Mouse (Mus musculus) cortical plate, adult 2 months (tissue): ENCODE measurements around the gene Frzb. TPM values are rescaled to one million over a fixed set of nuclear protein-coding genes. Genes with fewer than 3 reads are reported as not detected.
A peak's percentile ranks its signal among the peaks of the same experiment; 100 is the strongest.
"Not testable (repeated sequence)": the region's sequence is repeated elsewhere in the genome, so short reads cannot be mapped to it uniquely, and the experiment has no call there.

Experiments
- H3K27ac ChIP-seq: fragments of 200-500 bp; 2 replicates; pipeline ENCODE4 v1.5.1; 2012; ENCODE audit warnings: low read length, control low read depth, inconsistent platforms; ENCODE audit not compliant: insufficient read depth
- H3K4me1 ChIP-seq: fragments of 200-500 bp; 2 replicates; pipeline ENCODE4 v1.6.1; 2011; ENCODE audit warnings: low read length; ENCODE audit not compliant: control insufficient read depth, insufficient read depth
- H3K4me3 ChIP-seq: fragments of 200-500 bp; 2 replicates; pipeline ENCODE4 v1.5.1; 2011; ENCODE audit warnings: mild to moderate bottlenecking, low read length, control low read depth; ENCODE audit not compliant: insufficient read depth
- CTCF ChIP-seq: fragments of 200-500 bp; IDR thresholded peaks from 2 replicates; pipeline ENCODE4 v1.5.1; 2011; ENCODE audit warnings: mild to moderate bottlenecking, control low read depth, low read length; ENCODE audit not compliant: insufficient read depth; ENCODE audit errors: extremely low read depth
- POLR2A ChIP-seq: fragments of 200-500 bp; IDR thresholded peaks from 2 replicates; pipeline ENCODE4 v1.6.1; 2011; ENCODE audit warnings: mild to moderate bottlenecking, low read length, control low read depth; ENCODE audit not compliant: insufficient read depth; ENCODE audit errors: extremely low read depth
- polyA plus RNA-seq: library from polyadenylated mRNA; depleted of rRNA; stranded (reverse); fragments of >200 nt; gene quantifications from 2 replicates; pipeline ENCODE4 v1.2.3, GENCODE M21; 2012; rRNA removed

Frzb gene
- polyA plus RNA-seq, result 13.3 and 14.3 TPM in 2 replicates

DNA sequence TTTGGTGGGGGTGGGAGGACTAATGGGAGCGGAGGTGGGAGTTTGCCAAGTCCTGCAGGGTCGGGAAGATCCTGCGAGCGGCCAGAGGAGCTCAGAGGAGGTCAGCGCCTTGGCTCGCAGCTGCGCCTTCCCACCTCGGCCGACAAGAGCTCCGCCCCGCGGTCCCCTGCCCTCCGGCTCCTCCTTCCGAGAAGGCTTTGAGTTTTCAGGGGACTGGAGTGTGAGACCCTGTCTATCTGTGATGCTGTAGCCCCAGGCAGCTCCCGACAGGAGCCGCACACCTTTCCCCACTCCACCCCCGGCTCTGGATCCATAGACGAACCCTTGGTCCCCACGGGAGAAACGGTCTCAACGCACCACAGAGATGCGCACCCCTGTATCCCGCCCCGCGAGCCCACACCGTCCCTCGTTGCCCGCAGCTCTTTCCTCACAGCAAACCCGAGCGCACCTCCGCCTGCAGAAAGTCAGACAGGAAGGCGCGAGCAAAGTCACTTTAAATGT lies at the start of gene Frzb:
Gene Frzb, minus strand, starts transcription at position 335 of the 501 bp plus-strand sequence.
- Histone ChIP-seq H3K27ac (no peak within 1 kb of the TSS), H3K4me3 (peak within 1 kb of the TSS; percentile 43), H3K4me1 (no peaks in the 10 kb centered on the region)
- TF ChIP-seq CTCF, result no peak
- TF ChIP-seq POLR2A, result no peak

DNA sequence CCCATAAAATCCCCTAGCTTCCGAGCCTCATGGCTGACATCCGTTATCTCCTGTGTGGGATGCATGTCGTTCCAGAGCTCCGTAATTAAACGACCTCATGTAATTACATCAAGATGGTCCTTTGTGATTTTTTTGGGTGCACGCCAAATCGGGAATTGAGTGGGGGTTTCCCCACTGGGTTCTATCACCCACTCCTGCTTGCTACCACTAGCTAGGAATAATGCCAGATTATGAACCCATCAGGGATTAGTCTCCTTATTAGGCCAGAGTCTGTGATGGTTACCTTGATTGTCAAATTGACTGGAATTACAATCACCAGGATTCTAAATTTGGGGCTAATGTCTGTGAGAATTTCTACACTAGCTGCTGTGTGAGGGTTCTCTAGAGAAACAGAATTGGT lies 47.9 kb upstream of the Frzb start:
- H3K4me3 ChIP-seq, H3K27ac ChIP-seq, H3K4me1 ChIP-seq: not testable (repeated sequence)

DNA sequence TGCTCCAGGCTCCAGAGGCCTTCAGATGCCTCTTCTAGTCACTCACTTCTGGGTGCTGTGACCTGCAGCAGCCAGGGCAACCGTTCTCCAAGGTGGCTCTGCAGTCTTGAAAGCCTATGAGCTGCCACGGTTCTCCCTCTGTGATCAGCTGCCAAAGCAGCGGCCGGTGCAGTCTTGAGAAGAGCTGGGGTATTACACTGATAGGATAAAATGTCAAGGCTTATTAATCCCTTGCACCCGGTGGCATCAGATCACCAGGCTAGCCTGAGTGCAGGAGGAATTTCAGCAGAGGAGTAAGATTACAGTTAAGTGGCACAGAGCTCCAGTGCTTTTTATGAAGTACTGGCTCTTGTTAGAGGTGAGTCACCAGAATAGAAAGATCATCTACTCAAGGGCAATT lies 39.4 kb upstream of the Frzb start:
- TF ChIP-seq CTCF (no peak), POLR2A (no peak)
- H3K27ac ChIP-seq, result no peak overlapping the region

DNA sequence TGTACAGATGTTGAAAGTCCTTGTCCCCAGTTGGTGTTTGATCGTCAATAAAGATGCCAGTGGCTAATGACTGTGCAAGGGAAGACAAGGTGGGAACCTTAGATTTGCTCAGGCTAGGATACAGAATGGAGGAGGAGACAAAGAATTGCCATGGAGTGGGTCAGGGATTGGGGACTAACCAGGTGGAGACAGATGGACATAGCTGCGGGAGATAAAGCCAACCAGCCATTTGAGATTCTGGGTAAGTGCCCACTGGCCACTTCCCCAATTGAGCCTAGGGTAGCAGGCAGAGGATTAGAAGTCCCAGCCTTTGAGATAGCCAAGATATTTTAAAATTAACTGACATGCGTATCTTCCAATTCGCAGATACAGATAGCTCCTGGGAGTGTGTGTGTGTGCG lies 37.5 kb upstream of the Frzb start:
- Histone ChIP-seq H3K27ac (no peak overlapping the region), H3K4me1 (no peaks in the 10 kb centered on the region), H3K4me3 (no peak overlapping the region)
- TF ChIP-seq CTCF (no peak), POLR2A (no peak)

More for the DNA sequence above, 39.4 kb upstream of the Frzb start:
- Histone ChIP-seq H3K4me1 (no peaks in the 10 kb centered on the region), H3K4me3 (no peak overlapping the region)

DNA sequence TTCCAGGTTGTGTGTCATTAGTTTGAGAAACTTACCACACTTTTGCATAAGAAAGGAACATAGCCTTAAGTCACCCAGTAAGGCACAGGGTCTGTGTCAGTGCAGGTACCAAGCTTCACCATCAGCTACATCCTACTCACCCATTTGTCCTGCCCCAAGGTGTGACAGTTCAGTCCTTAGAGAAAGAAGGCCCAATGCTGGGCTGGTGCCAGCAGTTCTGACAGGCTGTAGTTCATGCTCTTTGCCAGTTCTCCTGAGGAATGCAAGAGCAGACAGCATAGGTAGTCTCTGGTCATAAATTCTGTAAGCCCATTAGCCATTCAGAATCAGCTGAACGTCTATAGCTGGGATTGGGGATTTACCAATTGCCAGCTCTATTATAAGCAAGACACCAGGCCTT lies 28.4 kb upstream of the Frzb start:
- H3K4me3 ChIP-seq, result no peak overlapping the region
- no peak overlapping the region for H3K27ac ChIP-seq
- no peaks in the 10 kb centered on the region for H3K4me1 ChIP-seq
- TF ChIP-seq CTCF (no peak), POLR2A (no peak)

DNA sequence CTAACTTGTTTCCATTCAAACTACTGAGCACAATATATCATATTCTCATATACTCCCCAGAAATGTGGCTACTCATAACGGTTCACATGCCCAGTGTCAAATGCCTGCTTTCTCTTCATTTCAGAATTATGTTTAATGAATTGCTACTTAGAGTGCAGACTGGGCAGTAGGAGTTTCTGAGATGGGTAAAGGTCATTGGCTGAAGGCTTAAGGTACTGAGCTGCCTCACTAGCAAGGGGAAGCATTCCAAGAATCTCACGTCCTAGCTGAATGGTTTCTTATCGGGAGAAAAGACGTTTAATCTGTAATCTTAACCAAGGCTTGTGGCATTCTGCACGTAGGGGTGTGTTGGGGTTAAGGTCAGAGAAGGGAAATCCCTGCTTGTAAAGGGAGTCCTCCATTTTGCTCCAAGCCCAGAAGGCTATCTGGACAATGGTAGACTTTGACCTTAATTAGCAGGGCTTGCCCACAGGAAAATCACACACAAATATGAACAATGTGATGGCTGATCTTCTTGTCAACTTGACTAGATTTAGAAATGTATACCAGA lies 26.9 kb upstream of the Frzb start:
- TF ChIP-seq CTCF (no peak), POLR2A (no peak)
- Histone ChIP-seq H3K4me1 (no peaks in the 10 kb centered on the region), H3K27ac (no peak overlapping the region), H3K4me3 (no peak overlapping the region)

DNA sequence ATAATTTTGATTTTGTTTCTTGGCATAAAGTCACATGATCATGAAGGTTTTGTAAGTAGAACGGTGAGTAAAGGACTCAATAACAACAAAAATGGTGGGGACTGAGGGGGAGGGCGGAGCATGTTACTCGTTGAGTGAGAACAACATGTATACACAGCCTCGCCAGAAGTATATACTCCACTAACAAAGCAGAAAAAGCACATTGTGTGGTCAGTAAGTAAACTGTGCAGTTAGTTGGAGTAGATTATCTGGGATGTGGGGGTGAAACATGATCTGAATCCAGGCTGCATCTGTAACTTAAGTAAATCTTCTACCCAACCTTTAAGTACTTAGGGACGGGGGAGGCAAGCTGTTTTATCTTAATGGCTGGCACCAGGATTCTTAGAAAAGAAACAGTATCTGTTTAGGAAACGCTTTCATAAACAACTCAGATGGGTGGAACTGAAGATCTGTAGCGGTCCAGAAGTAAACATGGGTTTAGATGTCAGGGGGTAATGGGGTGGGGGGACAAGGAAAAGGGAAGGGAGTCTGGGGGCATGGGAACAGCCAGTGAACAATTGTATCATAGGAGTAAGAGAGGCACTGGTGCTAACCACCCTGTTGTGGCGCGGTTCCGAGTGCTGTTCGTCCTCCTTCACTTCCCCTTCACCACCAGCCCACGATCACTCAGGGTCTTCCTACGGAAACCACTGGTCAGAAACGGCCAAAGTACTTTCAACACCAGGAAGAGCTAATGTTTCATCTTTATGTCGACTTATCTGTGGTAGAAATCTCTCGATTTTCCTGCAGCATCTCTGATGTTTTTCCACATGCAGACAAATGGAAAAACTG lies 18.8 kb upstream of the Frzb start:
- Histone ChIP-seq H3K27ac (no peak overlapping the region), H3K4me3 (no peak overlapping the region), H3K4me1 (no peaks in the 10 kb centered on the region)
- TF ChIP-seq POLR2A (no peak), CTCF (no peak)

DNA sequence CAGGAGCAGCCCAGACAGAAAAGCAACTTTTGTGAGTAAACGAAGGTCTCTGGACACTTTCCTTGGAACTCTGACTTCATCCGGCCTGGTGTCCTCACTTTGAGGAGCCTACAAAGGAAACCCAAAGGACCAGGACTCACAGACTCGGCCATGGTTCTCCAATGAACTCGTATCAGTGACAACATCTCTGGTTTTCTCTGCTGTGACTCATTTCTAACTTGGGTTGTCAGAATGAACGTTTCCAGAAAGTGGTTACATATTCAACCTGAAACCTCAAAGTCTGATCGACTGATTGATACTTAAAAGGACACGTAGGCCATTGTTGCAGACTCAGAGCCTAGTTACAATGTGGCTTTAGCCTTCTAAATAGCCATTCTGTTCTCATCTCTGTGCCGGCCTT lies 14.4 kb upstream of the Frzb start:
- no peak for TF ChIP-seq POLR2A
- no peak for TF ChIP-seq CTCF
- H3K4me3 ChIP-seq, result no peak overlapping the region
- no peaks in the 10 kb centered on the region for H3K4me1 ChIP-seq
- H3K27ac ChIP-seq, result no peak overlapping the region

DNA sequence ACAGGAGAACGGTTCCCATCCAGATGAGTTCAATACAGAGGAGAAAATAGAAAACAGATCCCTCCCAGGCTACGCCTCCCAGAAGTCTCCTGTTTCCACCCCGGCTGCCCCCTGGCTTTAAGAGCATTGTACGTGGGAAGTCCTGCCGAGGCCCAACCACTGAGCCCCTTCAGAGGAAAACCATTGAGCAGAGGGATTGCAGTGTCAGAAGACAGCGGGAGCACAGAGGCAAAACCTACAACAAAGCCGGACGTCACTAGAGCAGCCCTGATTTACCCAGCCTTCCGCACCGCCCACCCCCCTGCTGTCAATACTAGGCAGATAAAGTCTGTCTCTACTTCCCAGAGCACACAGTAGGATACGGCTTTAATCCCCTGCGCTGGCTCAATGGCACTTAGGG lies 806 bp upstream of the Frzb start:
- Histone ChIP-seq H3K27ac (no peak overlapping the region), H3K4me1 (no peaks in the 10 kb centered on the region)
- TF ChIP-seq CTCF, result no peak
- no peak for TF ChIP-seq POLR2A

DNA sequence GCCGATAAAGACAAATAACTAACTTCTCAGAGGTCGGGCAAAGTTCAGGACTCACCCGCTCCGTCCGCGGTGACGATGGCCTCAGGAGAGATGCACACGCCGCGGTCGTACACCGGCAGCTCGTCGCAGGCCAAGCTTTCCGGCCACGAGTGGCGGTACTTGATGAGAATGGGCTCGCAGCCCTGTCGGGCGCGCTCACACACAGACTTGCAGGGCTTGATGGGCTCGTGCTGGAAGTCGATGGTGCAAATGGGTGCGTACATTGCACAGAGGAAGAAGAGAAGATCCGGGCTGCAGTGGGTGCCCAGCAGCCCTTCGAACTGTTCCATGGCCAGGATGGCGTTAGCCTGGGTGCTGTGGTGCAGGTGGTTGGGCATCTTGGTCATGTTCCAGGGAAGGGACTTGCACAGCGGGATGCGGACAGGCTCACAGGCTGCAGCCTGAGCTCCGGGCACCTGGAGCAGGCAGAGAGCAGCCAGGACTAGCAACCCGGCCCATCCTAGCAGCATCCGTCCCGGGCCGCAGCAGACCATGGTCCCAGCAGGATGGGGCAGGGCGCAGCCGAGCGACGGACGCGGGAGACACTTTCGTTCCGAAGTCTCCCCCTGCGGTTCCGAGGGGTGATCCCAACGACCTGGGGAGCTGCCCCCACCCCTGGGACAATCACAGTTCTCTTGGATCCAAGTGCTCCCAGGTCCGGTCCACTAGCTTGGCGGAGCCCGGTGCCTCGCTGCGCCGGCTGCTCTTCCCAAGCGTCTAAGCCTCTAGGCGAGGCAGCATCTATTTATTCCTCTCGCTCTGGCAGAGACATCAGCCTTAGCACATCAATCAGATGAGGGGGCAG lies 895 bp downstream of the Frzb start:
- H3K27ac ChIP-seq, result no peak overlapping the region
- H3K4me3 ChIP-seq, result peak overlapping the region; percentile 43
- no peaks in the 10 kb centered on the region for H3K4me1 ChIP-seq
- no peak for TF ChIP-seq POLR2A
- TF ChIP-seq CTCF, result no peak

More for the DNA sequence above, 806 bp upstream of the Frzb start:
- no peak overlapping the region; the same call in 1 of the 2 replicates for H3K4me3 ChIP-seq
